Mouse (Mus musculus) small intestine, adult 10 weeks (tissue): ENCODE data around the gene Rrnad1. TPM values are rescaled to one million over a fixed set of nuclear protein-coding genes. Genes with fewer than 3 reads are reported as not detected.

ENCODE experiments used
- polyA plus RNA-seq: library from polyadenylated mRNA; stranded (reverse); fragments of 350-450 nt; fragmentation: Illumina TruSeq; extraction: RNeasy Lipid Tissue Mini Kit (QIAGEN cat#74804); gene quantifications from one replicate; pipeline ENCODE4 v1.2.3, GENCODE M21; 2014; ENCODE audit warnings: low replicate concordance

Rrnad1 gene
- polyA plus RNA-seq = 5.8 TPM

GRCm38 (mm10) chr3:87930078-87930795 lies at the start of gene Rrnad1, which contains the start of gene Isg20l2:
Gene Rrnad1 (minus strand): TSS chr3:87930717.
Gene Isg20l2 (plus strand): TSS chr3:87930314.

GRCm38 (mm10) chr3:87970939-87971488 lies 40.5 kb upstream of the Rrnad1 start, which contains the start of gene Nes:
Gene Nes (plus strand): TSS chr3:87971078.

GRCm38 (mm10) chr3:87948378-87949265 lies 18.1 kb upstream of the Rrnad1 start, which contains the start of gene Crabp2:
Gene Crabp2 (plus strand): TSS chr3:87948666.

GRCm38 (mm10) chr3:87919336-87920108 lies 11.0 kb downstream of the Rrnad1 start, which contains the start of gene Mrpl24:
Gene Mrpl24 (plus strand): TSS chr3:87919506.

GRCm38 (mm10) chr3:87905880-87906485 lies 24.5 kb downstream of the Rrnad1 start, which contains the start of gene Hdgf:
Gene Hdgf (plus strand): TSS chr3:87906321.

GRCm38 (mm10) chr3:87885281-87886003 lies 45.1 kb downstream of the Rrnad1 start, which contains the start of gene Prcc:
Gene Prcc (minus strand): TSS chr3:87885608.

Other genes with a start within 250 kb of the Rrnad1 start
- gene Lrrc71, start 182.1 kb downstream of the Rrnad1 start, polyA plus RNA-seq = not detected
- not detected for gene Ntrk1, start 135.6 kb downstream of the Rrnad1 start, polyA plus RNA-seq
- not detected for gene Insrr, start 133.8 kb downstream of the Rrnad1 start, polyA plus RNA-seq
- gene Pear1, start 106.4 kb downstream of the Rrnad1 start, polyA plus RNA-seq = 0.26 TPM
- gene Sh2d2a, start 84.0 kb downstream of the Rrnad1 start, polyA plus RNA-seq = 0.41 TPM
- gene Prcc, start 45.1 kb downstream of the Rrnad1 start, polyA plus RNA-seq = 1.0 TPM
- gene Hdgf, start 24.4 kb downstream of the Rrnad1 start, polyA plus RNA-seq = 96.9 TPM
- gene Mrpl24, start 11.2 kb downstream of the Rrnad1 start, polyA plus RNA-seq = 154 TPM
- 19.9 TPM for gene Isg20l2, start 403 bp downstream of the Rrnad1 start, polyA plus RNA-seq
- not detected for gene Crabp2, start 17.9 kb upstream of the Rrnad1 start, polyA plus RNA-seq
- 2.1 TPM for gene Nes, start 40.4 kb upstream of the Rrnad1 start, polyA plus RNA-seq
- not detected for gene Bcan, start 69.5 kb upstream of the Rrnad1 start, polyA plus RNA-seq
- gene Hapln2, start 96.9 kb upstream of the Rrnad1 start, polyA plus RNA-seq = not detected
- gene Gpatch4, start 112.4 kb upstream of the Rrnad1 start, polyA plus RNA-seq = 3.5 TPM
- 6.2 TPM for gene Naxe, start 127.8 kb upstream of the Rrnad1 start, polyA plus RNA-seq
- not detected for gene Ttc24, start 147.6 kb upstream of the Rrnad1 start, polyA plus RNA-seq
- 0.85 TPM for gene Iqgap3, start 151.3 kb upstream of the Rrnad1 start, polyA plus RNA-seq
- gene Mef2d, start 211.7 kb upstream of the Rrnad1 start, polyA plus RNA-seq = 7.2 TPM